Mouse (Mus musculus): ENCODE measurements at regions not wholly inside any gene's neighbourhood (a gene's known extent, or its start where the extent isn't known, plus 50 kb on each side); places are given as distances from the start of the nearest gene placed in this dataset.

DNA sequence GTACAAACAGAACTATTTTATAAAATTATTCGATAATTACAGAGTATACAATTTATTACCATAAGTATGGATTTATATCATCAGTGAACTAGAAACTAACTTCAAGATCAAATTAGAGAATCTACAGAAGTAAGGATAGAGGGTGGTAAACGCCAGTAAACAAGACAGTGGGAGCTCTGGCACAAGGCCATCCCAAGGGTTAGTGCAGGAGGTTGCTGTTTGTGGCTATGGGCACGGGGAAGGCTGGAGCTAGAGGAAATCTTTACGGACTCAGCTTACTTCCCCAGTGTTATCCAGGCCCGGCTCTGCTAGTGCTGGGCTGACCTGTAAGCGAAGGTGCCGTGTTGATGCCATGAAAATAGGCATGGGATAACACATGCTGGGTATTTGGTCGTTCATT, 220.5 kb upstream of the Api5 start:
- H3K9ac ChIP-seq: no peak overlapping the region
- no peak overlapping the region for H3K4me3 ChIP-seq (replicated peaks)
- H3K4me1 ChIP-seq: no peaks in the 10 kb centered on the region
- H3K27ac ChIP-seq: no peak overlapping the region
- H3K27me3 ChIP-seq: no peaks in the 10 kb centered on the region
- H3K36me3 ChIP-seq: no peaks in the 10 kb centered on the region
- no peak overlapping the region for H3K4me2 ChIP-seq
- no peak for ATAC-seq (replicated peaks; ENCODE audit: low FRiP score)
- no peaks in the 10 kb centered on the region for H3K9me3 ChIP-seq (replicated peaks)
- WGBS: 80% methylated on average over 8 of the region's 8 CpGs
